Mouse (Mus musculus): ENCODE data around the gene Gnai2. TPM values are rescaled to one million over a fixed set of nuclear protein-coding genes. Genes with fewer than 3 reads are reported as not detected.
A peak's percentile ranks its signal among the peaks of the same experiment; 100 is the strongest.

Gene Gnai2
- total and polyA plus RNA-seq, 3 experiments: 232 to 657 (median 375) TPM

GRCm38 (mm10) chr9:107631311-107631826 is 3.8 kb downstream of the Gnai2 start:
- H3K4me1 ChIP-seq (ENCODE audit: insufficient read depth, low read depth, low read length): peaks cover 90% of the 10 kb centered on the region
- no peaks in the 10 kb centered on the region for H3K27me3 ChIP-seq (ENCODE audit: insufficient read depth, low read length)
- DNase-seq (ENCODE audit: low spot score): no peak
- no peaks in the 10 kb centered on the region for H3K9me3 ChIP-seq (replicated peaks)
- no peak overlapping the region for H3K4me3 ChIP-seq (ENCODE audit: low read depth, low read length)
- peaks cover 70% of the 10 kb centered on the region for H3K36me3 ChIP-seq (replicated peaks)
- TF ChIP-seq TAL1 (conservative IDR thresholded peaks at IDR 0.05; ENCODE audit: low read depth, low read length) (no peak), GATA1 (IDR thresholded peaks at IDR 0.05; ENCODE audit: borderline replicate concordance, low read length) (no peak)
- ATAC-seq (ENCODE audit: extremely low read depth, insufficient number of reproducible peaks, low FRiP score, poor library complexity, severe bottlenecking): no peak

- Histone ChIP-seq H3K9me3 (replicated peaks) (no peaks in the 10 kb centered on the region), H3K36me3 (replicated peaks) (peaks cover 78% of the 10 kb centered on the region), H3K4me1 (ENCODE audit: insufficient read depth, low read depth, low read length) (peaks cover 90% of the 10 kb centered on the region), H3K27me3 (ENCODE audit: insufficient read depth, low read length) (no peaks in the 10 kb centered on the region), H3K4me3 (ENCODE audit: low read depth, low read length) (peak overlapping the region; percentile 47; the same call in 1 of the 2 replicates)
- DNase-seq (ENCODE audit: low spot score): no peak
- TF ChIP-seq GATA1 (IDR thresholded peaks at IDR 0.05; ENCODE audit: borderline replicate concordance, low read length): no peak
- no peak for TF ChIP-seq POLR2AphosphoS5 (IDR thresholded peaks at IDR 0.05; ENCODE audit: insufficient replicate concordance, low read depth, low read length)
- no peak for TF ChIP-seq GATA2 (IDR thresholded peaks at IDR 0.05; ENCODE audit: borderline replicate concordance, low read depth, low read length)
- no peak for TF ChIP-seq CTCF (IDR thresholded peaks at IDR 0.05; ENCODE audit: low read depth, low read length)
- TF ChIP-seq TAL1 (conservative IDR thresholded peaks at IDR 0.05; ENCODE audit: low read depth, low read length): no peak
- ATAC-seq (ENCODE audit: extremely low read depth, insufficient number of reproducible peaks, low FRiP score, poor library complexity, severe bottlenecking): no peak
Observed at GRCm38 (mm10) chr9:107630576-107630975, 4.6 kb downstream of the Gnai2 start.

GRCm38 (mm10) chr9:107629901-107630425 is 5.2 kb downstream of the Gnai2 start:
- Histone ChIP-seq H3K4me3 (ENCODE audit: low read depth, low read length) (peak overlapping the region; percentile 67), H3K27me3 (ENCODE audit: insufficient read depth, low read length) (no peaks in the 10 kb centered on the region), H3K9me3 (replicated peaks) (no peaks in the 10 kb centered on the region), H3K36me3 (replicated peaks) (peaks cover 84% of the 10 kb centered on the region), H3K4me1 (ENCODE audit: insufficient read depth, low read depth, low read length) (peaks cover 93% of the 10 kb centered on the region)
- ATAC-seq (ENCODE audit: extremely low read depth, insufficient number of reproducible peaks, low FRiP score, poor library complexity, severe bottlenecking): no peak
- DNase-seq (ENCODE audit: low spot score): no peak
- no peak for TF ChIP-seq POLR2AphosphoS5 (IDR thresholded peaks at IDR 0.05; ENCODE audit: insufficient replicate concordance, low read depth, low read length)
- no peak for TF ChIP-seq GATA2 (IDR thresholded peaks at IDR 0.05; ENCODE audit: borderline replicate concordance, low read depth, low read length)
- TF ChIP-seq CTCF (IDR thresholded peaks at IDR 0.05; ENCODE audit: low read depth, low read length): no peak
- no peak for TF ChIP-seq GATA1 (IDR thresholded peaks at IDR 0.05; ENCODE audit: borderline replicate concordance, low read length)
- no peak for TF ChIP-seq TAL1 (conservative IDR thresholded peaks at IDR 0.05; ENCODE audit: low read depth, low read length)

GRCm38 (mm10) chr9:107629411-107629730 is 5.8 kb downstream of the Gnai2 start:
- peak overlapping the region; percentile 67 for H3K4me3 ChIP-seq (ENCODE audit: low read depth, low read length)
- no peak for ATAC-seq (ENCODE audit: extremely low read depth, insufficient number of reproducible peaks, low FRiP score, poor library complexity, severe bottlenecking)
- H3K9me3 ChIP-seq (replicated peaks): no peaks in the 10 kb centered on the region
- H3K27me3 ChIP-seq (ENCODE audit: insufficient read depth, low read length): no peaks in the 10 kb centered on the region
- no peak for DNase-seq (ENCODE audit: low spot score)
- peaks cover 90% of the 10 kb centered on the region for H3K36me3 ChIP-seq (replicated peaks)
- peaks cover 97% of the 10 kb centered on the region for H3K4me1 ChIP-seq (ENCODE audit: insufficient read depth, low read depth, low read length)
- TF ChIP-seq GATA2 (IDR thresholded peaks at IDR 0.05; ENCODE audit: borderline replicate concordance, low read depth, low read length): no peak
- TF ChIP-seq GATA1 (IDR thresholded peaks at IDR 0.05; ENCODE audit: borderline replicate concordance, low read length): no peak
- TF ChIP-seq CTCF (IDR thresholded peaks at IDR 0.05; ENCODE audit: low read depth, low read length): no peak
- TF ChIP-seq TAL1 (conservative IDR thresholded peaks at IDR 0.05; ENCODE audit: low read depth, low read length): no peak
- no peak for TF ChIP-seq POLR2AphosphoS5 (IDR thresholded peaks at IDR 0.05; ENCODE audit: insufficient replicate concordance, low read depth, low read length)

- peak; percentile 31; the same call in 1 of the 2 replicates for ATAC-seq (ENCODE audit: extremely low read depth, insufficient number of reproducible peaks, low FRiP score, poor library complexity, severe bottlenecking)
- H3K36me3 ChIP-seq (replicated peaks): peaks cover 95% of the 10 kb centered on the region
Observed at GRCm38 (mm10) chr9:107628721-107629410, 6.3 kb downstream of the Gnai2 start.

GRCm38 (mm10) chr9:107627387-107628255 is 7.5 kb downstream of the Gnai2 start:
- DNase-seq (ENCODE audit: low spot score): no peak
- TF ChIP-seq POLR2AphosphoS5 (IDR thresholded peaks at IDR 0.05; ENCODE audit: insufficient replicate concordance, low read depth, low read length) (no peak), CTCF (IDR thresholded peaks at IDR 0.05; ENCODE audit: low read depth, low read length) (no peak), GATA2 (IDR thresholded peaks at IDR 0.05; ENCODE audit: borderline replicate concordance, low read depth, low read length) (no peak), TAL1 (conservative IDR thresholded peaks at IDR 0.05; ENCODE audit: low read depth, low read length) (no peak), GATA1 (IDR thresholded peaks at IDR 0.05; ENCODE audit: borderline replicate concordance, low read length) (no peak)
- Histone ChIP-seq H3K4me1 (ENCODE audit: insufficient read depth, low read depth, low read length) (peaks cover 93% of the 10 kb centered on the region), H3K27me3 (ENCODE audit: insufficient read depth, low read length) (no peaks in the 10 kb centered on the region), H3K4me3 (ENCODE audit: low read depth, low read length) (peak overlapping the region; percentile 7; the same call in 1 of the 2 replicates), H3K36me3 (replicated peaks) (peaks cover 100% of the 10 kb centered on the region), H3K9me3 (replicated peaks) (no peaks in the 10 kb centered on the region)
- ATAC-seq (ENCODE audit: extremely low read depth, insufficient number of reproducible peaks, low FRiP score, poor library complexity, severe bottlenecking): no peak

More at GRCm38 (mm10) chr9:107628721-107629410, 6.3 kb downstream of the Gnai2 start:
- Histone ChIP-seq H3K4me3 (ENCODE audit: low read depth, low read length) (peak overlapping the region; percentile 67), H3K4me1 (ENCODE audit: insufficient read depth, low read depth, low read length) (peaks cover 97% of the 10 kb centered on the region), H3K27me3 (ENCODE audit: insufficient read depth, low read length) (no peaks in the 10 kb centered on the region), H3K9me3 (replicated peaks) (no peaks in the 10 kb centered on the region)
- TF ChIP-seq POLR2AphosphoS5 (IDR thresholded peaks at IDR 0.05; ENCODE audit: insufficient replicate concordance, low read depth, low read length): no peak
- TF ChIP-seq GATA1 (IDR thresholded peaks at IDR 0.05; ENCODE audit: borderline replicate concordance, low read length): no peak
- no peak for TF ChIP-seq GATA2 (IDR thresholded peaks at IDR 0.05; ENCODE audit: borderline replicate concordance, low read depth, low read length)
- no peak for TF ChIP-seq TAL1 (conservative IDR thresholded peaks at IDR 0.05; ENCODE audit: low read depth, low read length)
- no peak for TF ChIP-seq CTCF (IDR thresholded peaks at IDR 0.05; ENCODE audit: low read depth, low read length)
- peak; percentile 81 for DNase-seq (ENCODE audit: low spot score)
